Mouse (Mus musculus) liver, embryonic 14.5 days (tissue): ENCODE results near the gene Ago3. TPM values are rescaled to one million over a fixed set of nuclear protein-coding genes. Genes with fewer than 3 reads are reported as not detected.

Experiments
- ATAC-seq: fragments of 200-750 bp; cut with Nextera tagmentation; 2 replicates; pipeline ENCODE4 v1.8.0; 2017; ENCODE audit warnings: moderate number of reproducible peaks, mild to moderate bottlenecking, moderate library complexity; ENCODE audit not compliant: insufficient read depth
- DNase-seq, 3 experiments: peaks; one replicate each; pipeline ENCODE4 v3.0.0-alpha.2; 2012 to 2013; ENCODE audit warnings: low read depth in 3 of 3, low spot score in 3 of 3
- H3K27ac ChIP-seq: fragments of 300-500 bp; sonication (generic); 2 replicates; pipeline ENCODE4 v1.5.1; 2014; ENCODE audit warnings: moderate library complexity, mild to moderate bottlenecking, control low read depth, inconsistent platforms
- H3K27me3 ChIP-seq: fragments of 300-500 bp; sonication (generic); 2 replicates; pipeline ENCODE4 v1.6.1; 2014; ENCODE audit warnings: mild to moderate bottlenecking, low read length, moderate library complexity; ENCODE audit not compliant: control insufficient read depth, insufficient read depth
- H3K36me3 ChIP-seq: fragments of 300-500 bp; sonication (generic); replicated peaks from 2 replicates; pipeline ENCODE4 v1.6.1; 2014; ENCODE audit warnings: low read depth; ENCODE audit not compliant: control insufficient read depth, insufficient read depth
- H3K4me1 ChIP-seq, 2 experiments: fragments of 200-500 bp in 1 of 2; fragments of 300-500 bp in 1 of 2; sonication (generic) in 1 of 2; replicated peaks; 2 replicates each; pipeline ENCODE4 v1.6.1; 2012 to 2014; ENCODE audit warnings: antibody characterized with exemption in 1 of 2, inconsistent platforms in 1 of 2, low read length in 1 of 2; ENCODE audit not compliant: control insufficient read depth in 2 of 2, insufficient read depth in 2 of 2
- H3K4me2 ChIP-seq: fragments of 300-500 bp; sonication (generic); 2 replicates; pipeline ENCODE4 v1.6.1; 2014; ENCODE audit warnings: low read depth, mild to moderate bottlenecking, control low read depth, moderate library complexity
- H3K4me3 ChIP-seq, 2 experiments: fragments of 200-500 bp in 1 of 2; fragments of 300-500 bp in 1 of 2; sonication (generic) in 1 of 2; 2 replicates each; pipeline ENCODE4 v1.5.1; 2012 to 2014; ENCODE audit warnings: low read depth in 2 of 2, low read length in 2 of 2, mild to moderate bottlenecking in 2 of 2, control low read depth in 1 of 2, inconsistent platforms in 1 of 2, moderate library complexity in 1 of 2; ENCODE audit not compliant: insufficient read depth in 1 of 2
- H3K9ac ChIP-seq: fragments of 300-500 bp; sonication (generic); replicated peaks from 2 replicates; pipeline ENCODE4 v1.6.1; 2014; ENCODE audit warnings: mild to moderate bottlenecking, control low read depth, moderate library complexity
- H3K9me3 ChIP-seq: fragments of 300-500 bp; sonication (generic); 2 replicates; pipeline ENCODE4 v1.6.1; 2016; ENCODE audit warnings: low read length, mixed read lengths; ENCODE audit not compliant: control insufficient read depth
- CTCF ChIP-seq: IDR thresholded peaks from 2 replicates; pipeline ENCODE4 v1.5.1; 2016; ENCODE audit warnings: antibody characterized with exemption, low read depth, control low read depth
- EP300 ChIP-seq: IDR thresholded peaks from 2 replicates; pipeline ENCODE4 v1.6.1; 2016; ENCODE audit warnings: antibody characterized with exemption, low read depth
- WGBS: fragments of 180-500 bp; shearing (Covaris S2); extraction: QIAGEN DNeasy Blood & Tissue Kit; methylation state at CpG from one replicate; pipeline ENCODE4 v1.1.7; 2014; ENCODE audit not compliant: insufficient replicate concordance; 5-methylcytosine and 5-hydroxymethylcytosine counted together
- polyA plus RNA-seq, 2 experiments: library from polyadenylated mRNA; depleted of rRNA in 1 of 2; stranded (reverse) in 1 of 2; unstranded in 1 of 2; fragments of >200 nt; fragmentation: Nextera tagmentation in 1 of 2; extraction: Ambion mirVana in 1 of 2; gene quantifications; 2 replicates each; pipeline versions ENCODE4 v1.2.1 to v1.2.3; 2012 to 2014

Gene Ago3
- polyA plus RNA-seq, 2 experiments: 1.1 to 4.3 TPM

- H3K9me3 ChIP-seq: no peaks in the 10 kb centered on the region; the same call in 1 of the 2 replicates
- H3K4me1 ChIP-seq: no peaks in the 10 kb centered on the region
- H3K4me3 ChIP-seq: no peak overlapping the region
- no peak overlapping the region for H3K9ac ChIP-seq
- H3K27ac ChIP-seq: no peak overlapping the region
- WGBS: 0% methylated on average over 7 of the region's 7 CpGs
- no peak for TF ChIP-seq EP300
- peak; percentile 89 for TF ChIP-seq CTCF
- no peaks in the 10 kb centered on the region for H3K36me3 ChIP-seq
- peak; percentile 46 to 56 (median 56) for DNase-seq
- peak overlapping the region; percentile 33 for H3K4me2 ChIP-seq
- peak; percentile 37; the same call in 1 of the 2 replicates for ATAC-seq
- H3K27me3 ChIP-seq: no peaks in the 10 kb centered on the region
Measured at GRCm38 (mm10) chr4:126309922-126310309, 119.4 kb downstream of the Ago3 start.

GRCm38 (mm10) chr4:126309211-126309921 lies 120.0 kb downstream of the Ago3 start:
- no peak overlapping the region for H3K9ac ChIP-seq
- no peaks in the 10 kb centered on the region for H3K4me1 ChIP-seq
- H3K27me3 ChIP-seq: no peaks in the 10 kb centered on the region
- peak overlapping the region; percentile 33 for H3K4me2 ChIP-seq
- no peak overlapping the region for H3K27ac ChIP-seq
- H3K9me3 ChIP-seq: no peaks in the 10 kb centered on the region; the same call in 1 of the 2 replicates
- WGBS: 17% methylated on average over 20 of the region's 20 CpGs
- no peak for DNase-seq
- H3K4me3 ChIP-seq: no peak overlapping the region
- ATAC-seq: peak; percentile 23; the same call in 1 of the 2 replicates
- H3K36me3 ChIP-seq: no peaks in the 10 kb centered on the region
- TF ChIP-seq EP300 (no peak), CTCF (no peak)

- H3K27ac ChIP-seq: no peak overlapping the region
- H3K4me3 ChIP-seq: no peak overlapping the region
- ATAC-seq (no peak), DNase-seq (no peak)
- H3K4me2 ChIP-seq: no peak overlapping the region
- WGBS: 15% methylated on average over 2 of the region's 2 CpGs
- H3K9me3 ChIP-seq: no peaks in the 10 kb centered on the region; the same call in 1 of the 2 replicates
- peaks cover 11% of the 10 kb centered on the region for H3K27me3 ChIP-seq
- no peaks in the 10 kb centered on the region for H3K4me1 ChIP-seq
- TF ChIP-seq EP300 (no peak), CTCF (no peak)
- H3K9ac ChIP-seq: no peak overlapping the region
- H3K36me3 ChIP-seq: no peaks in the 10 kb centered on the region
Measured at GRCm38 (mm10) chr4:126306827-126307226, 122.5 kb downstream of the Ago3 start.

- 79% methylated on average over 6 of the region's 6 CpGs for WGBS
- Histone ChIP-seq H3K36me3 (no peaks in the 10 kb centered on the region), H3K9me3 (no peaks in the 10 kb centered on the region; the same call in 1 of the 2 replicates), H3K4me2 (no peak overlapping the region), H3K9ac (no peak overlapping the region), H3K27ac (no peak overlapping the region), H3K4me3 (no peak overlapping the region), H3K27me3 (peaks cover 19% of the 10 kb centered on the region), H3K4me1 (no peaks in the 10 kb centered on the region)
- TF ChIP-seq CTCF (peak; percentile 35), EP300 (no peak)
- ATAC-seq (no peak), DNase-seq (no peak)
Measured at GRCm38 (mm10) chr4:126306058-126306457, 123.3 kb downstream of the Ago3 start.

GRCm38 (mm10) chr4:126305428-126305827 lies 123.9 kb downstream of the Ago3 start:
- no peak for ATAC-seq
- Histone ChIP-seq H3K4me2 (no peak overlapping the region), H3K27ac (no peak overlapping the region), H3K4me3 (no peak overlapping the region), H3K9ac (no peak overlapping the region), H3K9me3 (no peaks in the 10 kb centered on the region; the same call in 1 of the 2 replicates), H3K27me3 (peaks cover 25% of the 10 kb centered on the region), H3K4me1 (no peaks in the 10 kb centered on the region), H3K36me3 (no peaks in the 10 kb centered on the region)
- TF ChIP-seq CTCF (no peak), EP300 (no peak)
- 85% methylated on average over 1 of the region's 1 CpGs for WGBS
- DNase-seq: no peak
